In the genomic region with DNA sequence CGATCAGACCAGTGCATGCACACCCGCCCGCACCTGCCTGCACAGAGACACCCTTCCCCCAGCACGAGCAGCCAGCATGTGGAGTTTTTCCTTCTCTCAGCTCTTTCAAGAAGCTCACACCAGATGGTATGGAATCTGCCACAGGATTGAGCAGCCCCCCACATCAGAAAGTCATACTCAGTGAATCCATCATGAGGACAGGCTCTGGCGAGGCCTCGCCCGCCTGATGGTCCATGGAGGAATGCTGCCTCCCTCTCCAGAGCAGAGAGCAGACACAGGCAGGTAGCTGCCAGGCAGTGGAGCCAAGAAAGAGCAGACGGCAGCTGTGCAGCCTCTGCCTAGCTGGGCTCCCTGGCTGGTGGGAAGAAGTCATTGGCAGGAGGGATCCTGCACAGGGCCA, we compare ENCODE assay signal across 11 mouse cellular contexts. TPM values are rescaled to one million over a fixed set of nuclear protein-coding genes. Genes with fewer than 3 reads are reported as not detected.
DNase-seq lines count a peak whose midpoint lies in the region; ATAC-seq and TF ChIP-seq lines count a peak whose summit lies in the region.
"Had no signal": no experiment of that assay in that cellular context is flagged by ENCODE, and none has a peak within 500 bp of the region (broad histone marks: within the 10 kb centered on the region; RNA-seq: fewer than 3 reads in every experiment).

No protein-coding gene starts in this region.

- H3K4me3 ChIP-seq in forebrain, embryonic 13.5 days, result no peak overlapping the region
- no peak overlapping the region for H3K4me3 ChIP-seq in forebrain, embryonic 11.5 days (ENCODE audit: low read depth, low read length)
- H3K4me3 ChIP-seq in layer of hippocampus, adult 2 months, result no peak overlapping the region
- H3K4me3 ChIP-seq: liver, embryonic 15.5 days had no signal

- WGBS in forebrain, embryonic 13.5 days, result 77% methylated on average over 8 of the region's 8 CpGs
- WGBS in forebrain, embryonic 11.5 days, result 83% methylated on average over 8 of the region's 8 CpGs

- no peaks in the 10 kb centered on the region for H3K27me3 ChIP-seq in forebrain, embryonic 13.5 days
- no peaks in the 10 kb centered on the region for H3K27me3 ChIP-seq in forebrain, embryonic 11.5 days (ENCODE audit: control insufficient read depth, insufficient read depth, low read length)

- H3K4me1 ChIP-seq in forebrain, embryonic 13.5 days, result no peaks in the 10 kb centered on the region
- H3K4me1 ChIP-seq in forebrain, embryonic 11.5 days (replicated peaks; ENCODE audit: control insufficient read depth, insufficient read depth, low read length), result no peaks in the 10 kb centered on the region

- peak; percentile 70 for ATAC-seq in forebrain, embryonic 13.5 days
- ATAC-seq in forebrain, embryonic 11.5 days (replicated peaks; ENCODE audit: low FRiP score), result no peak

- no peak overlapping the region for H3K9ac ChIP-seq in forebrain, embryonic 13.5 days
- no peak overlapping the region for H3K9ac ChIP-seq in forebrain, embryonic 11.5 days (ENCODE audit: low read length)
- H3K9ac ChIP-seq: liver, embryonic 15.5 days had no signal

- no peak for DNase-seq in forebrain, embryonic 11.5 days (ENCODE audit: low spot score)
- peak; percentile 44 for DNase-seq in ZHBTc4 (ENCODE audit: low read depth, low spot score)
- DNase-seq in layer of hippocampus, adult 2 months (ENCODE audit: low spot score in 2 of 2), result peak; percentile 56 to 73
- peak; percentile 69 for DNase-seq in right cerebral cortex, adult 18-20 months
- no peak for DNase-seq in gastrocnemius, postnatal 10 days
- no peak for DNase-seq in T-cell, adult 2 months (ENCODE audit: low spot score)
- no peak for DNase-seq in cerebellum, adult 18-20 months
- DNase-seq: cerebellum, adult 2 months had no signal

- H3K9me3 ChIP-seq in forebrain, embryonic 13.5 days (replicated peaks), result no peaks in the 10 kb centered on the region
- H3K9me3 ChIP-seq in forebrain, embryonic 11.5 days (ENCODE audit: control insufficient read depth, low read length), result no peaks in the 10 kb centered on the region; the same call in 1 of the 2 replicates
- H3K9me3 ChIP-seq: liver, embryonic 15.5 days had no signal

- no peak for TF ChIP-seq CTCF in layer of hippocampus, adult 2 months (conservative IDR thresholded peaks at IDR 0.05)

- no peak overlapping the region for H3K4me2 ChIP-seq in forebrain, embryonic 13.5 days
- H3K4me2 ChIP-seq in forebrain, embryonic 11.5 days (ENCODE audit: low read depth, low read length, severe bottlenecking), result no peak overlapping the region
- H3K4me2 ChIP-seq: liver, embryonic 15.5 days; midbrain, embryonic 11.5 days had no signal

- no peaks in the 10 kb centered on the region for H3K36me3 ChIP-seq in forebrain, embryonic 13.5 days (ENCODE audit: poor library complexity, severe bottlenecking)
- no peaks in the 10 kb centered on the region for H3K36me3 ChIP-seq in forebrain, embryonic 11.5 days (ENCODE audit: control insufficient read depth, insufficient read depth, low read length)
- H3K36me3 ChIP-seq: liver, embryonic 15.5 days had no signal

- peak overlapping the region; percentile 59 for H3K27ac ChIP-seq in forebrain, embryonic 13.5 days
- H3K27ac ChIP-seq in forebrain, embryonic 11.5 days (ENCODE audit: low read depth, low read length), result no peak overlapping the region
- H3K27ac ChIP-seq in layer of hippocampus, adult 2 months, result peak overlapping the region; percentile 65; the same call in 1 of the 2 replicates
- H3K27ac ChIP-seq: liver, embryonic 15.5 days had no signal

RNA-seq across cellular contexts. Expression of gene Zfand3, which starts 11.0 kb away (rescaled TPM):
- polyA plus RNA-seq in forebrain, embryonic 13.5 days (2015; fragmentation: Nextera tagmentation; extraction: Ambion mirVana), result 63.3 and 76.7 TPM in 2 replicates
- polyA plus RNA-seq in forebrain, embryonic 11.5 days (2014; fragmentation: Nextera tagmentation; extraction: Ambion mirVana), result 55.8 and 68.6 TPM in 2 replicates
- total RNA-seq in layer of hippocampus, adult 2 months (2021), result 100 to 1,000 TPM; 112 to 118 TPM
- 100 to 1,000 TPM; 111 to 119 TPM for total RNA-seq in gastrocnemius, postnatal 10 days (2021)

RNA-seq across cellular contexts. Expression of gene Mdga1, which starts 23.6 kb away (rescaled TPM):
- 7.4 and 8.0 TPM in 2 replicates for polyA plus RNA-seq in forebrain, embryonic 13.5 days (2015; fragmentation: Nextera tagmentation; extraction: Ambion mirVana)
- polyA plus RNA-seq in forebrain, embryonic 11.5 days (2014; fragmentation: Nextera tagmentation; extraction: Ambion mirVana), result 6.2 and 7.4 TPM in 2 replicates
- total RNA-seq in layer of hippocampus, adult 2 months (2021), result 10 to 100 TPM; 70.1 to 73.8 TPM
- total RNA-seq in gastrocnemius, postnatal 10 days (2021), result 10 to 100 TPM; 62.3 to 71.8 TPM

Comparison
In these comparisons a context has a peak if more than half of its experiments do, and no peak if none do; other contexts are left out.
1. DNase-seq: peak in ZHBTc4 (single experiment), layer of hippocampus, adult 2 months (2 of 2) and right cerebral cortex, adult 18-20 months (single experiment); none in forebrain, embryonic 11.5 days (single experiment), gastrocnemius, postnatal 10 days (single experiment), T-cell, adult 2 months (single experiment) and cerebellum, adult 18-20 months (0 of 2).